ENCODE assay signal across 1 mouse cellular context in the genomic region with DNA sequence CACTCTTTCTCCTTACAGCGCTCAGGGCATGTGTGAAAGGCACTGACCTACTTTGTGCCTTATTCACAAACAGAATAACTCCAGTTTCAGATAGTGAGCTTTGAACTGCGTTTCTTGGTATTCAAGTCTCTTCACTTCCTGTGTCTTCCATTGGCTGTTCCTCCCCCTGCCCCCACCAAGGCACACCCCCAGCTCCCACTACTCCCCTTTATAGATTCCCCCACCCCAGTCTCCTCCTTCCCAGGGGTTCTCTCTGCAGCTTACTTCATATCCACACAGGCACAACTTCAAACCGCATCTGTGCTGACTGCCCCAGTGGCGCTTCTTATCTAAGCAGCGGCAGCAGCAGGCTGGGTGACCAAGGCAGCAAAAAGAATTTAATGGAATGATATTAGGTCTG.
TF ChIP-seq lines count a peak whose summit lies in the region.

No protein-coding gene starts in this region.

TF ChIP-seq in MEL, 35 proteins besides CTCF, POLR2A, EP300 and RAD21 (continued from another document):
- TF ChIP-seq MYB (IDR thresholded peaks at IDR 0.05; ENCODE audit: low read depth, low read length), result no peak
- no peak for TF ChIP-seq E2F4 (IDR thresholded peaks at IDR 0.05; ENCODE audit: borderline replicate concordance, low read depth, low read length)
- no peak for TF ChIP-seq POLR2AphosphoS5 (IDR thresholded peaks at IDR 0.05; ENCODE audit: borderline replicate concordance, low read depth, low read length)
- TF ChIP-seq SIN3A (IDR thresholded peaks at IDR 0.05; ENCODE audit: low read length), result peak; percentile 14; the same call in 1 of the 2 replicates
- no peak for TF ChIP-seq MAFK (IDR thresholded peaks at IDR 0.05; ENCODE audit: borderline replicate concordance, low read depth, low read length)
- no peak for TF ChIP-seq RCOR1 (IDR thresholded peaks at IDR 0.05; ENCODE audit: low read depth, low read length)
- no peak for TF ChIP-seq MYC (IDR thresholded peaks at IDR 0.05; ENCODE audit: low read depth, low read length)
- peak; percentile 32; the same call in 1 of the 2 replicates for TF ChIP-seq ETS1 (IDR thresholded peaks at IDR 0.05; ENCODE audit: low read depth, low read length)
- TF ChIP-seq TCF12 (IDR thresholded peaks at IDR 0.05; ENCODE audit: low read depth, low read length), result peak; percentile 68
